Mouse (Mus musculus): ENCODE data around the gene Ltbp1. TPM values are rescaled to one million over a fixed set of nuclear protein-coding genes. Genes with fewer than 3 reads are reported as not detected.

Ltbp1 gene
- polyA plus RNA-seq, 1 experiment from 2014 or later: 7.3 TPM

GRCm38 (mm10) chr17:75088232-75088631, 82.9 kb downstream of the Ltbp1 start:
- ATAC-seq (ENCODE audit: insufficient read depth, low FRiP score, low TSS enrichment) (no peak), DNase-seq (ENCODE audit: low spot score) (no peak)
- Histone ChIP-seq H3K4me2 (ENCODE audit: low read depth) (no peak overlapping the region), H3K4me1 (ENCODE audit: control insufficient read depth, insufficient read depth, low read length) (no peaks in the 10 kb centered on the region), H3K27me3 (ENCODE audit: control insufficient read depth, insufficient read depth, low read length) (no peaks in the 10 kb centered on the region), H3K4me3 (ENCODE audit: low read depth, low read length) (no peak overlapping the region), H3K9me3 (ENCODE audit: control insufficient read depth, low read length) (no peaks in the 10 kb centered on the region), H3K36me3 (ENCODE audit: control insufficient read depth, insufficient read depth, low read length) (no peaks in the 10 kb centered on the region), H3K27ac (ENCODE audit: low read depth, low read length) (no peak overlapping the region), H3K9ac (ENCODE audit: low read length) (no peak overlapping the region)
- 87% methylated on average over 4 of the region's 4 CpGs for WGBS

GRCm38 (mm10) chr17:75088727-75089126, 83.4 kb downstream of the Ltbp1 start:
- WGBS: 85% methylated on average over 11 of the region's 11 CpGs
- Histone ChIP-seq H3K4me2 (ENCODE audit: low read depth) (no peak overlapping the region), H3K4me1 (ENCODE audit: control insufficient read depth, insufficient read depth, low read length) (no peaks in the 10 kb centered on the region), H3K9me3 (ENCODE audit: control insufficient read depth, low read length) (no peaks in the 10 kb centered on the region), H3K27ac (ENCODE audit: low read depth, low read length) (no peak overlapping the region), H3K4me3 (ENCODE audit: low read depth, low read length) (no peak overlapping the region), H3K36me3 (ENCODE audit: control insufficient read depth, insufficient read depth, low read length) (no peaks in the 10 kb centered on the region), H3K9ac (ENCODE audit: low read length) (no peak overlapping the region), H3K27me3 (ENCODE audit: control insufficient read depth, insufficient read depth, low read length) (no peaks in the 10 kb centered on the region)
- ATAC-seq (ENCODE audit: insufficient read depth, low FRiP score, low TSS enrichment) (no peak), DNase-seq (ENCODE audit: low spot score) (no peak)

GRCm38 (mm10) chr17:75090556-75090955, 85.2 kb downstream of the Ltbp1 start:
- H3K27ac ChIP-seq (ENCODE audit: low read depth, low read length): no peak overlapping the region
- ATAC-seq (ENCODE audit: insufficient read depth, low FRiP score, low TSS enrichment): no peak
- no peaks in the 10 kb centered on the region for H3K27me3 ChIP-seq (ENCODE audit: control insufficient read depth, insufficient read depth, low read length)
- no peak overlapping the region for H3K9ac ChIP-seq (ENCODE audit: low read length)
- no peak overlapping the region for H3K4me3 ChIP-seq (ENCODE audit: low read depth, low read length)
- no peaks in the 10 kb centered on the region for H3K36me3 ChIP-seq (ENCODE audit: control insufficient read depth, insufficient read depth, low read length)
- WGBS: 84% methylated on average over 6 of the region's 6 CpGs
- H3K4me2 ChIP-seq (ENCODE audit: low read depth): no peak overlapping the region
- no peaks in the 10 kb centered on the region for H3K9me3 ChIP-seq (ENCODE audit: control insufficient read depth, low read length)
- H3K4me1 ChIP-seq (ENCODE audit: control insufficient read depth, insufficient read depth, low read length): no peaks in the 10 kb centered on the region
- no peak for DNase-seq (ENCODE audit: low spot score)

- Histone ChIP-seq H3K4me1 (ENCODE audit: control insufficient read depth, insufficient read depth, low read length) (no peaks in the 10 kb centered on the region), H3K9me3 (ENCODE audit: control insufficient read depth, low read length) (no peaks in the 10 kb centered on the region), H3K4me2 (ENCODE audit: low read depth) (no peak overlapping the region), H3K4me3 (ENCODE audit: low read depth, low read length) (no peak overlapping the region), H3K9ac (ENCODE audit: low read length) (no peak overlapping the region), H3K36me3 (ENCODE audit: control insufficient read depth, insufficient read depth, low read length) (no peaks in the 10 kb centered on the region), H3K27ac (ENCODE audit: low read depth, low read length) (no peak overlapping the region), H3K27me3 (ENCODE audit: control insufficient read depth, insufficient read depth, low read length) (no peaks in the 10 kb centered on the region)
- no peak for DNase-seq (ENCODE audit: low spot score)
- 92% methylated on average over 3 of the region's 3 CpGs for WGBS
- no peak for ATAC-seq (ENCODE audit: insufficient read depth, low FRiP score, low TSS enrichment)
Measured at GRCm38 (mm10) chr17:75093563-75093962, 88.2 kb downstream of the Ltbp1 start.

- no peaks in the 10 kb centered on the region for H3K36me3 ChIP-seq (ENCODE audit: control insufficient read depth, insufficient read depth, low read length)
- WGBS: 94% methylated on average over 9 of the region's 9 CpGs
- H3K4me1 ChIP-seq (ENCODE audit: control insufficient read depth, insufficient read depth, low read length): no peaks in the 10 kb centered on the region
- H3K9ac ChIP-seq (ENCODE audit: low read length): no peak overlapping the region
- no peak overlapping the region for H3K27ac ChIP-seq (ENCODE audit: low read depth, low read length)
- H3K27me3 ChIP-seq (ENCODE audit: control insufficient read depth, insufficient read depth, low read length): no peaks in the 10 kb centered on the region
- H3K9me3 ChIP-seq (ENCODE audit: control insufficient read depth, low read length): no peaks in the 10 kb centered on the region
- DNase-seq (ENCODE audit: low spot score) (no peak), ATAC-seq (ENCODE audit: insufficient read depth, low FRiP score, low TSS enrichment) (no peak)
- H3K4me2 ChIP-seq (ENCODE audit: low read depth): no peak overlapping the region
- no peak overlapping the region for H3K4me3 ChIP-seq (ENCODE audit: low read depth, low read length)
Measured at GRCm38 (mm10) chr17:75094591-75094990, 89.2 kb downstream of the Ltbp1 start.

- no peak overlapping the region for H3K4me2 ChIP-seq (ENCODE audit: low read depth)
- DNase-seq (ENCODE audit: low spot score) (no peak), ATAC-seq (ENCODE audit: insufficient read depth, low FRiP score, low TSS enrichment) (no peak)
- 82% methylated on average over 7 of the region's 7 CpGs for WGBS
- no peak overlapping the region for H3K4me3 ChIP-seq (ENCODE audit: low read depth, low read length)
- H3K36me3 ChIP-seq (ENCODE audit: control insufficient read depth, insufficient read depth, low read length): no peaks in the 10 kb centered on the region
- no peaks in the 10 kb centered on the region for H3K4me1 ChIP-seq (ENCODE audit: control insufficient read depth, insufficient read depth, low read length)
- no peak overlapping the region for H3K27ac ChIP-seq (ENCODE audit: low read depth, low read length)
- no peak overlapping the region for H3K9ac ChIP-seq (ENCODE audit: low read length)
- H3K9me3 ChIP-seq (ENCODE audit: control insufficient read depth, low read length): no peaks in the 10 kb centered on the region
- H3K27me3 ChIP-seq (ENCODE audit: control insufficient read depth, insufficient read depth, low read length): no peaks in the 10 kb centered on the region
Measured at GRCm38 (mm10) chr17:75096727-75097126, 91.4 kb downstream of the Ltbp1 start.

GRCm38 (mm10) chr17:75097367-75097766, 92.0 kb downstream of the Ltbp1 start:
- H3K27me3 ChIP-seq (ENCODE audit: control insufficient read depth, insufficient read depth, low read length): no peaks in the 10 kb centered on the region
- no peak overlapping the region for H3K4me3 ChIP-seq (ENCODE audit: low read depth, low read length)
- DNase-seq (ENCODE audit: low spot score) (no peak), ATAC-seq (ENCODE audit: insufficient read depth, low FRiP score, low TSS enrichment) (no peak)
- H3K27ac ChIP-seq (ENCODE audit: low read depth, low read length): no peak overlapping the region
- no peaks in the 10 kb centered on the region for H3K9me3 ChIP-seq (ENCODE audit: control insufficient read depth, low read length)
- H3K4me1 ChIP-seq (ENCODE audit: control insufficient read depth, insufficient read depth, low read length): no peaks in the 10 kb centered on the region
- H3K36me3 ChIP-seq (ENCODE audit: control insufficient read depth, insufficient read depth, low read length): no peaks in the 10 kb centered on the region
- H3K4me2 ChIP-seq (ENCODE audit: low read depth): no peak overlapping the region
- WGBS: 51% methylated on average over 3 of the region's 3 CpGs
- no peak overlapping the region for H3K9ac ChIP-seq (ENCODE audit: low read length)

GRCm38 (mm10) chr17:75101215-75101614, 95.8 kb downstream of the Ltbp1 start:
- no peak overlapping the region for H3K27ac ChIP-seq (ENCODE audit: low read depth, low read length)
- no peak overlapping the region for H3K9ac ChIP-seq (ENCODE audit: low read length)
- H3K9me3 ChIP-seq (ENCODE audit: control insufficient read depth, low read length): no peaks in the 10 kb centered on the region
- DNase-seq (ENCODE audit: low spot score) (no peak), ATAC-seq (ENCODE audit: insufficient read depth, low FRiP score, low TSS enrichment) (no peak)
- no peaks in the 10 kb centered on the region for H3K4me1 ChIP-seq (ENCODE audit: control insufficient read depth, insufficient read depth, low read length)
- no peaks in the 10 kb centered on the region for H3K36me3 ChIP-seq (ENCODE audit: control insufficient read depth, insufficient read depth, low read length)
- no peaks in the 10 kb centered on the region for H3K27me3 ChIP-seq (ENCODE audit: control insufficient read depth, insufficient read depth, low read length)
- H3K4me3 ChIP-seq (ENCODE audit: low read depth, low read length): no peak overlapping the region
- H3K4me2 ChIP-seq (ENCODE audit: low read depth): no peak overlapping the region
- 73% methylated on average over 4 of the region's 4 CpGs for WGBS

GRCm38 (mm10) chr17:75101994-75102393, 96.6 kb downstream of the Ltbp1 start:
- Histone ChIP-seq H3K4me2 (ENCODE audit: low read depth) (no peak overlapping the region), H3K9me3 (ENCODE audit: control insufficient read depth, low read length) (no peaks in the 10 kb centered on the region), H3K9ac (ENCODE audit: low read length) (no peak overlapping the region), H3K27ac (ENCODE audit: low read depth, low read length) (no peak overlapping the region), H3K4me3 (ENCODE audit: low read depth, low read length) (no peak overlapping the region), H3K27me3 (ENCODE audit: control insufficient read depth, insufficient read depth, low read length) (no peaks in the 10 kb centered on the region), H3K36me3 (ENCODE audit: control insufficient read depth, insufficient read depth, low read length) (no peaks in the 10 kb centered on the region), H3K4me1 (ENCODE audit: control insufficient read depth, insufficient read depth, low read length) (no peaks in the 10 kb centered on the region)
- 85% methylated on average over 8 of the region's 8 CpGs for WGBS
- no peak for ATAC-seq (ENCODE audit: insufficient read depth, low FRiP score, low TSS enrichment)
- no peak for DNase-seq (ENCODE audit: low spot score)
